Mouse (Mus musculus): ENCODE measurements around the gene Plxna2. TPM values are rescaled to one million over a fixed set of nuclear protein-coding genes. Genes with fewer than 3 reads are reported as not detected.

Plxna2 gene
- polyA plus RNA-seq, 2 experiments: 1.1 to 1.2 TPM

- H3K4me3 ChIP-seq (ENCODE audit: insufficient read depth in 1 of 2, low read depth in 2 of 2, low read length in 2 of 2): no peak overlapping the region
- H3K27ac ChIP-seq: no peak overlapping the region
- DNase-seq (ENCODE audit: low read depth in 3 of 3, low spot score in 3 of 3) (no peak), ATAC-seq (ENCODE audit: insufficient read depth) (no peak)
- H3K4me1 ChIP-seq (replicated peaks; ENCODE audit: control insufficient read depth in 2 of 2, insufficient read depth in 2 of 2, low read length in 1 of 2): peaks cover 20 to 42% of the 10 kb centered on the region in 2 experiments
- no peak overlapping the region for H3K9ac ChIP-seq (replicated peaks)
- H3K9me3 ChIP-seq (ENCODE audit: control insufficient read depth, low read length): no peaks in the 10 kb centered on the region
- TF ChIP-seq EP300 (IDR thresholded peaks at IDR 0.05; ENCODE audit: low read depth) (no peak), CTCF (IDR thresholded peaks at IDR 0.05; ENCODE audit: low read depth) (no peak)
- no peak overlapping the region for H3K4me2 ChIP-seq (ENCODE audit: low read depth)
- no peaks in the 10 kb centered on the region for H3K36me3 ChIP-seq (replicated peaks; ENCODE audit: control insufficient read depth, insufficient read depth, low read depth)
- no peaks in the 10 kb centered on the region for H3K27me3 ChIP-seq (ENCODE audit: control insufficient read depth, insufficient read depth, low read length)
These were observed 61.1 kb downstream of the Plxna2 start for GRCm38 (mm10) chr1:194679147-194679546.

GRCm38 (mm10) chr1:194680136-194680535, 62.1 kb downstream of the Plxna2 start:
- no peak for TF ChIP-seq CTCF (IDR thresholded peaks at IDR 0.05; ENCODE audit: low read depth)
- no peak for TF ChIP-seq EP300 (IDR thresholded peaks at IDR 0.05; ENCODE audit: low read depth)
- no peak for ATAC-seq (ENCODE audit: insufficient read depth)
- no peak for DNase-seq (ENCODE audit: low read depth in 3 of 3, low spot score in 3 of 3)

GRCm38 (mm10) chr1:194682021-194682420, 64.0 kb downstream of the Plxna2 start:
- TF ChIP-seq CTCF (IDR thresholded peaks at IDR 0.05; ENCODE audit: low read depth): no peak
- no peak for TF ChIP-seq EP300 (IDR thresholded peaks at IDR 0.05; ENCODE audit: low read depth)
- no peak for ATAC-seq (ENCODE audit: insufficient read depth)
- no peak for DNase-seq (ENCODE audit: low read depth in 3 of 3, low spot score in 3 of 3)

More at GRCm38 (mm10) chr1:194680136-194680535, 62.1 kb downstream of the Plxna2 start:
- peaks cover 17 to 33% of the 10 kb centered on the region in 2 experiments for H3K4me1 ChIP-seq (replicated peaks; ENCODE audit: control insufficient read depth in 2 of 2, insufficient read depth in 2 of 2, low read length in 1 of 2)
- no peak overlapping the region for H3K4me2 ChIP-seq (ENCODE audit: low read depth)
- no peak overlapping the region for H3K9ac ChIP-seq (replicated peaks)
- H3K27me3 ChIP-seq (ENCODE audit: control insufficient read depth, insufficient read depth, low read length): no peaks in the 10 kb centered on the region
- no peaks in the 10 kb centered on the region for H3K36me3 ChIP-seq (replicated peaks; ENCODE audit: control insufficient read depth, insufficient read depth, low read depth)
- no peak overlapping the region for H3K27ac ChIP-seq
- WGBS (ENCODE audit: insufficient replicate concordance): 41% methylated on average over 2 of the region's 2 CpGs
- no peak overlapping the region for H3K4me3 ChIP-seq (ENCODE audit: insufficient read depth in 1 of 2, low read depth in 2 of 2, low read length in 2 of 2)
- H3K9me3 ChIP-seq (ENCODE audit: control insufficient read depth, low read length): no peaks in the 10 kb centered on the region

GRCm38 (mm10) chr1:194683132-194683531, 65.1 kb downstream of the Plxna2 start:
- WGBS (ENCODE audit: insufficient replicate concordance): 51% methylated on average over 3 of the region's 3 CpGs
- Histone ChIP-seq H3K27me3 (ENCODE audit: control insufficient read depth, insufficient read depth, low read length) (no peaks in the 10 kb centered on the region), H3K4me3 (ENCODE audit: insufficient read depth in 1 of 2, low read depth in 2 of 2, low read length in 2 of 2) (no peak overlapping the region), H3K9me3 (ENCODE audit: control insufficient read depth, low read length) (no peaks in the 10 kb centered on the region), H3K27ac (no peak overlapping the region), H3K9ac (replicated peaks) (no peak overlapping the region), H3K36me3 (replicated peaks; ENCODE audit: control insufficient read depth, insufficient read depth, low read depth) (no peaks in the 10 kb centered on the region), H3K4me2 (ENCODE audit: low read depth) (no peak overlapping the region), H3K4me1 (replicated peaks; ENCODE audit: control insufficient read depth in 2 of 2, insufficient read depth in 2 of 2, low read length in 1 of 2) (peaks cover 0 to 14% of the 10 kb centered on the region in 2 experiments; a peak in 3 of 4 replicates)
- TF ChIP-seq CTCF (IDR thresholded peaks at IDR 0.05; ENCODE audit: low read depth) (no peak), EP300 (IDR thresholded peaks at IDR 0.05; ENCODE audit: low read depth) (no peak)
- ATAC-seq (ENCODE audit: insufficient read depth) (no peak), DNase-seq (ENCODE audit: low read depth in 3 of 3, low spot score in 3 of 3) (no peak)

More at GRCm38 (mm10) chr1:194682021-194682420, 64.0 kb downstream of the Plxna2 start:
- Histone ChIP-seq H3K4me2 (ENCODE audit: low read depth) (no peak overlapping the region), H3K4me1 (replicated peaks; ENCODE audit: control insufficient read depth in 2 of 2, insufficient read depth in 2 of 2, low read length in 1 of 2) (peaks cover 3 to 21% of the 10 kb centered on the region in 2 experiments), H3K27ac (no peak overlapping the region), H3K9me3 (ENCODE audit: control insufficient read depth, low read length) (no peaks in the 10 kb centered on the region), H3K9ac (replicated peaks) (no peak overlapping the region), H3K4me3 (ENCODE audit: insufficient read depth in 1 of 2, low read depth in 2 of 2, low read length in 2 of 2) (no peak overlapping the region), H3K27me3 (ENCODE audit: control insufficient read depth, insufficient read depth, low read length) (no peaks in the 10 kb centered on the region), H3K36me3 (replicated peaks; ENCODE audit: control insufficient read depth, insufficient read depth, low read depth) (no peaks in the 10 kb centered on the region)

GRCm38 (mm10) chr1:194685896-194686295, 67.9 kb downstream of the Plxna2 start:
- no peaks in the 10 kb centered on the region for H3K9me3 ChIP-seq (ENCODE audit: control insufficient read depth, low read length)
- H3K9ac ChIP-seq (replicated peaks): no peak overlapping the region
- WGBS (ENCODE audit: insufficient replicate concordance): 33% methylated on average over 2 of the region's 2 CpGs
- ATAC-seq (ENCODE audit: insufficient read depth) (no peak), DNase-seq (ENCODE audit: low read depth in 3 of 3, low spot score in 3 of 3) (no peak)
- no peaks in the 10 kb centered on the region for H3K27me3 ChIP-seq (ENCODE audit: control insufficient read depth, insufficient read depth, low read length)
- H3K4me1 ChIP-seq (replicated peaks; ENCODE audit: control insufficient read depth in 2 of 2, insufficient read depth in 2 of 2, low read length in 1 of 2): no peaks in the 10 kb centered on the region
- H3K4me2 ChIP-seq (ENCODE audit: low read depth): no peak overlapping the region
- no peak for TF ChIP-seq EP300 (IDR thresholded peaks at IDR 0.05; ENCODE audit: low read depth)
- TF ChIP-seq CTCF (IDR thresholded peaks at IDR 0.05; ENCODE audit: low read depth): no peak
- no peak overlapping the region for H3K4me3 ChIP-seq (ENCODE audit: insufficient read depth in 1 of 2, low read depth in 2 of 2, low read length in 2 of 2)
- H3K27ac ChIP-seq: no peak overlapping the region
- H3K36me3 ChIP-seq (replicated peaks; ENCODE audit: control insufficient read depth, insufficient read depth, low read depth): no peaks in the 10 kb centered on the region
